Mouse (Mus musculus) lung, adult 18-20 months (tissue): ENCODE results near the gene Tom1l1.
"Not testable (repeated sequence)": the region's sequence is repeated elsewhere in the genome, so short reads cannot be mapped to it uniquely, and the experiment has no call there.

ENCODE experiments used
- DNase-seq, 2 experiments: peaks; one replicate each; pipeline ENCODE4 v3.0.0; 2022; ENCODE audit warnings: mixed read lengths in 2 of 2

The Tom1l1 gene

DNA sequence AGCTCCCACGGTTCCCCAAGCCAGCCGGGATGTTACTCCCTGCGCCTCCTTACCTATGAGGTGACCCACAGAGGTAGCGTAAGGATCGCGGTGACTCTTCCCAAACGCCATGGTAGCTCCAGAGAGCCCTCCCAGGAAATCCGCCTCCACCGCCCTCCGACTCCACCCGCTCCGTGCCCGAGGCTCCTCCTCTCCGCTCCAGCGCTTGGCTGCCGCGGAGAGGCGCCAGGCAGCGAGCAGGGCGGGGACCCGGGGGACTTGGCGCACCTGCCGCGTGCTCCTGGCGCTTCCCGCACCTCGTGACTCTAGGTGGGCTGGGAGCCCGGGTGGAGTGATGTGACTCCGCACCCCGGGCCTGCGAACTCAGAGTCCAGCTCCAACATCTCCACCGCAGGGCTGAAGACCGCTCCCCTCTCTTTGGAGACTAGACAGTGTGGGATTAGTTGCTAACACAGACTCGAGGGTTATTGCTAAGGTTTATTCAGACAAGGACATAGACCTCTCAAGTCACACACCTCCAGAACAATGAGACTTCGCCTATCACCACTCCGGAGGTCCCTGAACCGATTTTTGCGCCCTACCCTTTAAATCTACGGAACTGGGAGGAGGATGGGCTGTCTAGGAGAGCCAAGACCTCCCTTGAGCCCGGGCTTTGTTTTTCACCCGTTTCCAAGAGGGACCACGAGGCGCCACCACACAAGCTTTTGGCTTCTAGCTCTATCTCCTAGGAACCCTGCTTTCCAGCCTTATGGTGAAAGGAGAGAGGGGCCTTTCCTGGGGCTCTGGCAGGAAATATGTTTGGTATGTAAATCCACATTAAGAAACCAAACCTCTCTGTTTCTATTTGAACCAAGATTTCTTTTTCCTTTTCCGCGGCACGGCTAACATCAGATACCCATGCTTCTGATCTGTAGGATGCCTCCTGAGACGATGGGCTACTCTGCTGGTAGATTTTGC lies at the start of gene Tom1l1:
TSS of gene Tom1l1 (minus strand) at position 907 of the 957 bp plus-strand sequence.
- peak; percentile 87 to 91 for DNase-seq

GRCm38 (mm10) chr11:90733575-90733974 lies 45.4 kb upstream of the Tom1l1 start:
- no peak for DNase-seq

DNA sequence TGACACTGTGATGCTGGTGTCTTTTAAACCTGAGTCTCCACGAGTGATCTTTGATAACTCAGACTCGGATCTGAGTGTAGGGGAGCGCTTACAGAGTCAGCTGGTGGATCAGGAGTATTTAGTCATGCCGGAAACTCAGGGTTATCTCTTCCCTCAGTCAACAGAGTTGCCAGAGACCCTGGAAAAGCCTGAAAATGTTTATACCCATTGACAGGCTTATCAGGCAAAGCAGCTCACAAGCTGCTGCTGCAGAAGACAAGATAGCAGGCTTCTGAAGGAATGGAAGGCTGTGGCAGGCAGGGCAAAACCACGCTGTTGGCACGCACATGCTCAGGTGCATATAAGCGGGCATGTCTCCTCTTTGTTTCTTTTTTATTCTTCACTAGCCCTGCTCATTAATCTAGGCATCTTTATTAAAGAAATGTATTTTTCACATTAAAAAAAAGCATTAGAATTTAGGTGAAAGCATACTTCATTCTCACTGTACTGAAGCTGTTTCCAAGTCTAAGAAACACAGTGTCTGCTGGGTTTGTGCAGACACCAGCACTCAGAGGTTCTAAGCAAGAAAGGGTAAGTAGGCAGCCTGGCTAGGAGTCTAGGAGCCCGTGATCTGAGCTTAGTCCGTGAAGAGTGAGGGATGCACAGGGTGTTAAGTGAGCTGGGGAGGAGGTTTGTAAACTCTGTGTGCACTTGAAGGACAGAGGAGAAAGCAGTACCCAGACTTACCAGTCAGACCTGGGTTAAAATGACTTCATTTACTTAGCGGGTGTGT lies 39.4 kb upstream of the Tom1l1 start:
- no peak for DNase-seq

DNA sequence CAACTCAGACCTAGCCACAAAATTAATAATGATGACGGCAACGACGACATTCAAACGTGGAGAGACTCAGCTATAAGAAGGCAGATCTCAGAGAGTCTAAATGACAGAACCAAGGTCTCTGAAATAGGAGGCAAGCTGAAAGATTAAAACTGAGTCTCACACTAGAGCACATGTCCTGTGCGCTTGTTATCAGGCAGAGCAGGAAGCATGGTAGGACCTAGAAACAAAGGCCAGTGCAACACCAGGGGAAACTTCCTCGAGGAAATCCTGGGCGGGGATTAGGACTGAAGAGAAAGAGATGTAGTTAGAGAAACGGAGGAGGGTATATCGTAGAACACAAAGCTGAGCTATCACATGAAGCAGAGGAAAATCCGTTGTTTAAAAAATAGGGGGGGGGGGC lies 38.6 kb upstream of the Tom1l1 start:
- no peak for DNase-seq

GRCm38 (mm10) chr11:90722304-90722703 lies 34.1 kb upstream of the Tom1l1 start:
- no peak for DNase-seq

DNA sequence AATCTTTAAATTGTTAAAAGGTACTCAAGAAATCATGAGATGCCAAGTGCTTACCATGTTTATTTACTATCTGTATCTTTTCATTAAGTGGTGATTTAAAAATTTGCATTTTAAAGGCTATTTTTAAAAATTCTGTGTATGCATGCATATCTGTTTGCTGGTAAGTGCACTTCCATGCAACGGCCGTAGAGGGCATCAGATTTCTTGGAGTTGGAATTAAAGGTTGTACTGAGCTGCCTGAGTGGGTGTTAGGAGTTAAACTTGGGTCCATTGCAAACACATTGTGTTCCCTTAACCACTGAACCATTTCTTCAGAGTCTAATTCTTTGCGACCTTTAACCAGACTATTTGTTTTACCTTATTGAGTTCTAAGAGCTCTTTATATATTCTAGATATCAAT lies 29.6 kb upstream of the Tom1l1 start:
- no peak for DNase-seq

DNA sequence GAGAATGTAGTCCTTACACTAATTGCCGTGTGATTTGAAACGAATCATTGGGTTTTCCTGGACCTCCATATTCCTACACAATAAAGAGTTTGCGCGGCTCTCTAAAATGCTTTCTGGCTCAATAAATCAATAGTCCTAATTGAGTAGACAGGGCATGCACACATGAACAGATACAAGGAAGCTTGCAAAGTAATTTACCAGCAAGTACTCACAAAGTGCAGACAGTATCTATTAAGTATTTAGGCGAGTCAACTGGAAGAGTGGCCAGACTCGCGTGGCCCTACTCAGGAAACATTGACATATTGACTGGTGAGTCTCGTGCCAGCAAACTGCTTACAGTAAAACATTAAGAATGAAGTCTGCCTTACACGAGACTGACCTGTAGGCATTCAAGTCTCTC lies 23.4 kb upstream of the Tom1l1 start:
- DNase-seq: no peak

- DNase-seq: not testable (repeated sequence)
Measured at GRCm38 (mm10) chr11:90707134-90707533, 19.0 kb upstream of the Tom1l1 start.

- DNase-seq: peak; percentile 52 to 72
Measured at GRCm38 (mm10) chr11:90697480-90698240, 9.5 kb upstream of the Tom1l1 start.

DNA sequence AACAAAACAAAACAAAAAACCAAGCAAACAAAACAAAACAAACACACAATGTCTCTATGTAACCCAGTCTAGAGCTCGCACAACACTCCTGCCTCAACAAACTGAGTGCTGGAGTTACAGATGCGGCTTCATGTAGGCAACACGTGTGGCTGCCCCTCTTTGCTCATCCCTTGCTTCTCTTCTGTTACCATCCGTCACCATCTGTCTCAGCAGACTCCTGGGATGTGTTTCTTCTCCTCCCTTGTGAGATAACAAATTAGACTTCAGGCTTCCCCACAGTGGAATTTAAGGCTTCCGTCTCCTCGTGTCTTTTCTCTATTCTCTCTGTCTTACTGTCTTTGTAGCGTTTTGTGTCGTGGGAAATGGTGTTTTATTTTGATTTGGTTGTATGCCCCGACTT lies 7.6 kb upstream of the Tom1l1 start:
- no peak for DNase-seq

DNA sequence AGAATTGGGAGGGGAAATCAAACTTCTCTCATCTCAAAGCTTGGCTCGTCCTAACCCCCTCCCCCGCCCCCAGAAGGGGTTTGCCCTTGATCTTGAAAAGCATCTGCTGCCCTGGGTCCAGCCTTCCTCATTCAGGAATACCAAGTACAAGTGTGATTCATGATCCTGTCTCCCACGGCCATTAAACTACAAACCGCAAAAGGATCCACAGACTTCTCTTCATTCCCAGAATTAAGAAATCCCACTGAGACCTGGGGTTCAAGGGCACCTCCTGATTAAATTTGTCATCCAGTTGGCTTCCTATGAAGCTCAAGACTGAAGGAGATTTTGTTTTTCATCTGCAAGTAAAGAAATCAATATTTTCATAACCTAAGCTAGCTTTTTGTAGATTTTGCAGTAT lies 6.0 kb upstream of the Tom1l1 start:
- DNase-seq: no peak

DNA sequence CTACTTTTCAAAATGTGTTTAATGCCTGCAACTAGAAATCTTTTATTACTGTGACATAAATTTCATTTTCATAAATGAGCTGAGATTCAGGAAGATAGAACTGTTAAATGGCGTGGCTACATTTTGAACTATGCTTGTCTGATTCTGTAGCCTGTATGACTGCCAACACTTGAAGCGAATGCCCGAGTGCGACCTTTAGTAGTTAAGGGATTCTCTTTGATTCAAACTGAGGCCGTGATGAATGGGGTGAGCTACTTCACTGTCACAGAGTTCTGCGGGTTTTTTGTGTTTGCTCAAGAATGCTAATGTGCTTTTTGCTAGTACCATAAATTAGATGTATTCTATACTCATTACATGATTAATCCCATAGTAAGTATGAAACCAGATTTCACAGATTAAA lies 2.2 kb upstream of the Tom1l1 start:
- DNase-seq: no peak

- no peak for DNase-seq
Measured at GRCm38 (mm10) chr11:90687040-90687439, 1.1 kb downstream of the Tom1l1 start.

- DNase-seq: peak; percentile 13 to 52
Measured at GRCm38 (mm10) chr11:90686287-90687025, 1.7 kb downstream of the Tom1l1 start.

DNA sequence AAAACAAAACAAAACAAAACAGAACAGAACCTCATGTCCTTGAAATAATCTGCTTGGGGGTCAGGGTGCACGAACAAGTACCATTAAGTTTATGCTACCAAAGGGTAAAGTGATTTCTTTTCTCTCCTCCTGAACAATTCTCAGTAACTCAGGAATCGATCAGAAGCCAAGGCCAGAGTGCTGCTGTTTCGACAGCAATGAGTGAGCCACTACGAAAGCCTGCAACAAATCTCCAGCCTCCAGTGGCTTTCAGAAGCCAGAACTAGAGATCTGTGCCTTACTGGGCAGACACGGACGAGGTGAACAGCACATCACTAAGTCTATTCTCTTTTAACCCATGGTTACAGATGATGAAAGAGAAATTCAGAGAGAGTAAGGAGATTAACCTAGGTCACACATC lies 3.0 kb downstream of the Tom1l1 start:
- no peak for DNase-seq

DNA sequence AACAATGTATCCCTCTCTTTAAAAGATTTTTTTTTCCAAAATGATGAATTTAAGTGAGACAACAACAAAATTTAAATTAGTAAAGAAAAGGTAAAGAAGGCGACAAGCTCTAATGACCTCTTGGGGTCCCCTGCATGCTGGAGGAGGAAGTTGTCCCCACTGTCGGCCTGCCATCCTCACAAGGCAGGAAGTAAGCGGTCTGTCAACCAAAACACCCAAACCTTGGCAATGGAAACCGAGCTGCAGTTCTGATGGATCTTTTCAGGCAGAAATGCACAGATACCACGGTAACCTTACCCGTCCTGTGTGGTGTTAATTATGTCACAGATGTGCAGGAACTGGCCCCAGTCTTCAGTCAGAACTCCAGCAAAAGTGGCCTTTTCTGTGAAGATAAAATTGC lies 3.4 kb downstream of the Tom1l1 start:
- no peak for DNase-seq

DNA sequence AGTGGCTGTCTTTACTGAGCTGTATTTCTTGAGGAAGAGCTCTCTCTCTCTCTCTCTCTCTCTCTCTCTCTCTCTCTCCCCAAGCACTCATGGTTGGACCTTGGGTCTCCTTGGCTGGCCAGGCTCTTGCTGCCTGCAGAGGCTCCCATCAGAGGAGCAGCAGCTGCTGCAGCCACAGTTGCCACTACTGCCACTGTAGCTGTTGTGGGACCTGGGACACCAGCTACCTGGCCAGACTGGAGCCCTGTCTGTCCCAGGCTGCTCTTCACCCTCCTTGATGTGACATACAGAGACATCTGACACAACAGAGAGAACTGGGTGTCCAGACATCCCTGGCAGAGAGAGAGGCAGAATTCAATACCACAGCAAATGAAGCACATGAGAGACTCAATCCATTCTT lies 7.0 kb downstream of the Tom1l1 start:
- DNase-seq: no peak

DNA sequence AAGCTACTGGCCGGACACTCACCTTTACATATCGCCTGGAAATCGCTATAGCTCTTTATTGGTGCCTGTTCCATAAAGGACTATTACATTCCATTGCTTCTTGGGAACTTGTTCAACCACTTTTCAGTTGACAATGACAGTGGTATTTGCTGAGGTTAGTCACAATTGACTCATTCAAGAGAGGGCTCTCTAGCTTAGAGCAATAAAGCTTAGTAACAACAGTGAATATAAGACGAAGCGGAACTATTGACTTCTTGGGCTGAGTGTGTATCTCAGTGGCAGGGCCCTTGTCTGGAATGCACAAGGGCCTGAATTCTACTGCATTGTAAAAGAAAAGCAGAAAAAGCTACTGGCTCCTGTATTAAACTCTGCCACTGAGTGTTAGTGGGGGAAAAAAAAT lies 9.6 kb downstream of the Tom1l1 start:
- no peak for DNase-seq

DNA sequence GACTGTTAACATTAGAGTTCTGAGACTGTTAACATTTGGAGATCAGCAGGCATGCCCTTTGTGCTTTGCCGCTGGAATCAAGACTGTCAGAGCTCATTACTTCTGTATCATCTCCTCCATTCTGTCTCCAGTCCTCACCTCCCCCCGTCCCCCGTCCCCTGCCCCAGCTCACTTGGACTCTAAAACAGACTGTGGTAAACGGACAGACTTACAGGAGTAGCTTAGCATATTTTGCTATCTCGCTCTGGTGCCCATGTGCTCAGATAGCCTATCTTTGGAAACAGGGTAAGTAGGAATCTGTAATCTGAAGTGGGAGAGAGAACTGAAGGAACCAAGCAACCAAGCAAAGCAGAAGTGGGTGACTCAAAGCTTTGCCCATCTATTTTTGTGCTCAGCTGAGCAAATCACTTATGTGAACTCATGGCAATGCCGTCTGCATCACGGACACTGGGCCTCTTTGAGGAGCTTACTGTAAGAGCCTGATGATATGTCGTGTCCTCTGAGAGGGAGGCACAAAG lies 10.3 kb downstream of the Tom1l1 start:
- no peak for DNase-seq

DNA sequence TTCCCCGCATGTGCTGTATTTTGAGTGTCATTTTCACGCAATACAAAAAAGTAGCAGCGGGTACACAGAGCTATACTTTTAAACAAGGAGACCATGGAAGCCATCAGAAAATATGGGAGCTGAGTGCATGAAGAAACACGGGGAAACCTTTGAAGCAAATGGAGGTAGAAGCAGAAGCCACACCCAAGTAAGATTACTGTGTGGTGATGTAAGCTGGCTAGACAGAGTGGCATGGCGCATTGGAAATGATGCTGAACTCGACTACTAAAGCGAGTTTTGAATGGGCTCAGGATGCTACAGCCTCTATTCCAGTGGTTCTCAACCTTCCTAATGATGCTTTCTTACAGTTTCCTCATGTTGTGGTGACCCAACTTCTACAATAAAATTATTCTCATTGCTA lies 11.1 kb downstream of the Tom1l1 start:
- no peak for DNase-seq

DNA sequence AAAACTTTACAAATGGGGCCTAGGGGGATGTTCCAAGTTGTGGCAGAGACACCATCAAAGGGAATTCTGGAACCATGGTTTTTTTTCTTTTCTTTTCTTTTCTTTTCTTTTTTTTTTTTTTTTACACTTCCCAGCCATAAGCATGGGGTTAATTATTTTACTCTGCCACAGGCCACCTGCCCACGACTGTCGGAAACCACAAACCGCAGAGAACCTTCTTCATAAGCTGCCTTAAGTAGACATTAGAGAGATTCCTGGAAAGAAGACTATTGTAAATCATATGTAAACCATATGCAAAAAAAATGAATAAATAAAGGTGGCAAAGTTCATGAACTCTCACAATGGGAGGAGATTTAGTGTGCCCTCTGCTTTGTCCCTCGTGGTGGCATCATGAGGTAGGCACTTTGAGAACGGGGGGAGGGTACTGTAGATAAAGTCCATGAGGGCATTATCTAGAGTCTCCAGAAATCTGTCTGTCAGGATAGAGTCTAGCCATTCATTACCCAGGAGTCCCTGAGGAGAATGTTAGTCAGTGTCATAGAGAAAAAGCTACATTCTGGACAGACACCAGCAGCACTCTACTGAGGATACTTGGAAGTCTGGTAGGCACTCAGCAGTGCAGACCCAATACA lies 12.6 kb downstream of the Tom1l1 start:
- no peak for DNase-seq

DNA sequence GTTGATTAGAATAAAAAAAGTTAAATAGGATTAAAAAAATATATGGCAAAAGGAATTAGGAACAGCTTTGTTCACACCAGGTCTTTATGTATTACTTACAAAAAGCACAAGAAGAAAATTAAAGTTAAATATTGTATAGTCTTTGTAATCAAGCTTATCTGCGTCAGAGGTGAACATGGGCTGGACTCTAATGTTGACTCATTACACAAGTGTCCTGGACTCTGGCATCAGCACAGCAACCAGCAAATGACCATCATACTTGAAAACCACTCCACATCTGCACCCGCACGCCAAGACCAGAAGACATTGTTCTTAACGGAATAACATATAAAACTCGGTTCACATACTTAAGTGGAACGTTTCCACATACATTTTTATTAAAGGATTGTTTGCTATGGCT lies 20.8 kb downstream of the Tom1l1 start:
- DNase-seq: peak; percentile 38 to 58
